Comparison of ENCODE assay signal across 22 mouse cellular contexts in the genomic region with DNA sequence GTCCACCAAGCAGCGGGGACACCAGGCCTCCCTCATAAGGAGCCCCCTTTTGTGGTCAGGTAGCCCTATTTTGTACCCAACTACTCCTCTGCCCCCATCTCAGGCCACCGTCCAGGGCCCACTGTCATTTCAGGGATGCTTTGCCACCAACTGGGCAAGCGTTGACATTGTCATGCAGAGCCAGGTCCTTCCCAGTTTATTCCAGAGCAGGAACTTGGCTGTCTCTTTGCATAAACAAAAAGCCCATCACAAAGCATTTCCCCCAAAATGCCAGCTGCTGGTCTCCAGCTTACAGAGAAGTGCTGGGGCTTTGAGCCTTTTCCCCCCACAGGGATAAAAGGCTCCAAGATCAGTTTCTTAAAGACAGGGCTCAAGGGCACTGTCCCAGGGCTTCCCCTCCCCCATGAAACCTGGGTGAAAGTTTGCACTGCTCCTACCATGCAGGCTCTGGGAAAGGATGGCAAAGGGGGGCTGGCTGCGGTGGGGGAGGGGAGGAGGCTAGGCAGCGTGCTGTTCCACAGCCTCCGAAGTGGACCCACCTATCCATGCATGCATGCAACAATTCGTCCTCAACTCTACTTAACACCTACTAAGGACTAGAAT.
DNase-seq lines count a peak whose midpoint lies in the region; ATAC-seq and TF ChIP-seq lines count a peak whose summit lies in the region.
"Had no signal": no experiment of that assay in that cellular context is flagged by ENCODE, and none has a peak within 500 bp of the region (broad histone marks: within the 10 kb centered on the region; RNA-seq: fewer than 3 reads in every experiment).

No protein-coding gene starts in this region.

- peak; percentile 80 for ATAC-seq in hindbrain, embryonic 16.5 days
- no peak for ATAC-seq in hindbrain, embryonic 11.5 days (ENCODE audit: low FRiP score)
- ATAC-seq in midbrain, embryonic 14.5 days (ENCODE audit: low FRiP score, low TSS enrichment) = no peak
- ATAC-seq in midbrain, embryonic 11.5 days (ENCODE audit: low FRiP score) = no peak
- ATAC-seq: activated CD4-positive, CD25-positive, alpha-beta regulatory T cell, adult 4 months; forebrain, embryonic 15.5 days; inflammation-experienced regulatory T-cells, adult 6 months; intestine, postnatal 0 days had no signal

- 0 out of 2 replicates have a peak overlapping the region, but pooled peaks have one; percentile 48 for H3K27ac ChIP-seq in hindbrain, embryonic 16.5 days (ENCODE audit: low read depth, low read length)
- no peak overlapping the region for H3K27ac ChIP-seq in hindbrain, embryonic 11.5 days (ENCODE audit: low read depth, low read length)
- no peak overlapping the region for H3K27ac ChIP-seq in midbrain, embryonic 14.5 days (replicated peaks; ENCODE audit: low read depth, low read length)
- H3K27ac ChIP-seq in midbrain, embryonic 11.5 days (ENCODE audit: low read depth, low read length) = no peak overlapping the region
- H3K27ac ChIP-seq: embryonic facial prominence, embryonic 15.5 days; forebrain, embryonic 10.5 days; forebrain, embryonic 15.5 days had no signal

- no peak for DNase-seq in hindbrain, embryonic 11.5 days (ENCODE audit: low spot score)
- peak; percentile 28 for DNase-seq in midbrain, embryonic 14.5 days
- DNase-seq in midbrain, embryonic 11.5 days (ENCODE audit: low spot score, missing footprints) = no peak
- peak; percentile 10 for DNase-seq in R1 (ENCODE audit: low read depth, low spot score)
- peak; percentile 34 for DNase-seq in brain, embryonic 14.5 days (ENCODE audit: low read depth)
- DNase-seq in urinary bladder, adult 18-20 months (ENCODE audit: low spot score in 2 of 2) = no peak
- no peak for DNase-seq in gastrocnemius, postnatal 4 days (ENCODE audit: low spot score in 2 of 2)
- DNase-seq: adrenal gland, adult 2 months; adrenal gland, postnatal 25 days; cerebellum, adult 2 months; gastrocnemius, postnatal 14 days; heart, postnatal 10 days; heart, postnatal 4 days had no signal

- H3K4me1 ChIP-seq in hindbrain, embryonic 16.5 days (ENCODE audit: control insufficient read depth, insufficient read depth, low read depth, low read length) = no peaks in the 10 kb centered on the region; the same call in 1 of the 2 replicates
- no peaks in the 10 kb centered on the region for H3K4me1 ChIP-seq in hindbrain, embryonic 11.5 days (replicated peaks; ENCODE audit: control insufficient read depth, insufficient read depth, low read length)
- H3K4me1 ChIP-seq in midbrain, embryonic 14.5 days (ENCODE audit: control insufficient read depth, insufficient read depth, low read length) = 0 out of 2 replicates have a peak, but pooled peaks cover 2% of the 10 kb centered on the region
- H3K4me1 ChIP-seq in midbrain, embryonic 11.5 days (ENCODE audit: control insufficient read depth, insufficient read depth, low read length) = peaks cover 3% of the 10 kb centered on the region; the same call in 1 of the 2 replicates

- no peaks in the 10 kb centered on the region for H3K36me3 ChIP-seq in hindbrain, embryonic 16.5 days (ENCODE audit: control insufficient read depth, insufficient read depth, low read length)
- no peaks in the 10 kb centered on the region for H3K36me3 ChIP-seq in hindbrain, embryonic 11.5 days (ENCODE audit: control insufficient read depth, insufficient read depth, low read length)
- no peaks in the 10 kb centered on the region for H3K36me3 ChIP-seq in midbrain, embryonic 14.5 days (ENCODE audit: control insufficient read depth, insufficient read depth, low read length)
- H3K36me3 ChIP-seq in midbrain, embryonic 11.5 days (ENCODE audit: control insufficient read depth, insufficient read depth, low read length) = no peaks in the 10 kb centered on the region
- H3K36me3 ChIP-seq: embryonic facial prominence, embryonic 15.5 days; forebrain, embryonic 10.5 days; forebrain, embryonic 15.5 days; G1E had no signal

- H3K4me3 ChIP-seq in hindbrain, embryonic 16.5 days (ENCODE audit: low read length) = no peak overlapping the region
- no peak overlapping the region for H3K4me3 ChIP-seq in hindbrain, embryonic 11.5 days (ENCODE audit: low read depth, low read length)
- no peak overlapping the region for H3K4me3 ChIP-seq in midbrain, embryonic 14.5 days (replicated peaks; ENCODE audit: low read depth, low read length)
- H3K4me3 ChIP-seq in midbrain, embryonic 11.5 days (ENCODE audit: low read depth, low read length) = no peak overlapping the region
- H3K4me3 ChIP-seq: embryonic facial prominence, embryonic 15.5 days; erythroblast, embryonic 14.5 days; forebrain, embryonic 10.5 days; forebrain, embryonic 15.5 days had no signal

- WGBS in hindbrain, embryonic 16.5 days = 24% methylated on average over 7 of the region's 7 CpGs
- 34% methylated on average over 7 of the region's 7 CpGs for WGBS in hindbrain, embryonic 11.5 days
- WGBS in midbrain, embryonic 14.5 days = 26% methylated on average over 7 of the region's 7 CpGs
- 35% methylated on average over 7 of the region's 7 CpGs for WGBS in midbrain, embryonic 11.5 days

- H3K9ac ChIP-seq in hindbrain, embryonic 16.5 days (ENCODE audit: low read depth, low read length) = no peak overlapping the region
- no peak overlapping the region for H3K9ac ChIP-seq in hindbrain, embryonic 11.5 days (ENCODE audit: low read depth, low read length)
- no peak overlapping the region for H3K9ac ChIP-seq in midbrain, embryonic 14.5 days (replicated peaks; ENCODE audit: low read length)
- no peak overlapping the region for H3K9ac ChIP-seq in midbrain, embryonic 11.5 days (ENCODE audit: low read length)
- H3K9ac ChIP-seq: embryonic facial prominence, embryonic 15.5 days; forebrain, embryonic 15.5 days had no signal

- TF ChIP-seq CTCF in brain, embryonic 14.5 days (IDR thresholded peaks at IDR 0.05; ENCODE audit: borderline replicate concordance, extremely low read depth, insufficient read depth, insufficient read length) = no peak

- no peaks in the 10 kb centered on the region for H3K9me3 ChIP-seq in hindbrain, embryonic 16.5 days (ENCODE audit: control insufficient read depth, low read length)
- H3K9me3 ChIP-seq in hindbrain, embryonic 11.5 days (ENCODE audit: control insufficient read depth, low read length) = no peaks in the 10 kb centered on the region
- H3K9me3 ChIP-seq in midbrain, embryonic 14.5 days (ENCODE audit: control insufficient read depth, low read length) = no peaks in the 10 kb centered on the region
- H3K9me3 ChIP-seq in midbrain, embryonic 11.5 days (ENCODE audit: control insufficient read depth, low read length) = no peaks in the 10 kb centered on the region
- H3K9me3 ChIP-seq: embryonic facial prominence, embryonic 15.5 days; forebrain, embryonic 10.5 days; forebrain, embryonic 15.5 days had no signal

- TF ChIP-seq POLR2A in brain, embryonic 14.5 days (IDR thresholded peaks at IDR 0.05; ENCODE audit: borderline replicate concordance, extremely low read depth, insufficient read depth, insufficient read length, poor library complexity, severe bottlenecking) = no peak

- H3K4me2 ChIP-seq in hindbrain, embryonic 16.5 days (ENCODE audit: low read length) = no peak overlapping the region
- H3K4me2 ChIP-seq in hindbrain, embryonic 11.5 days (replicated peaks; ENCODE audit: low read depth, low read length) = no peak overlapping the region
- no peak overlapping the region for H3K4me2 ChIP-seq in midbrain, embryonic 14.5 days (ENCODE audit: low read length)
- no peak overlapping the region for H3K4me2 ChIP-seq in midbrain, embryonic 11.5 days
- H3K4me2 ChIP-seq: embryonic facial prominence, embryonic 15.5 days; forebrain, embryonic 15.5 days had no signal

- no peaks in the 10 kb centered on the region for H3K27me3 ChIP-seq in hindbrain, embryonic 16.5 days (replicated peaks; ENCODE audit: control insufficient read depth, insufficient read depth, low read length)
- no peaks in the 10 kb centered on the region for H3K27me3 ChIP-seq in hindbrain, embryonic 11.5 days (ENCODE audit: control insufficient read depth, insufficient read depth, low read length)
- H3K27me3 ChIP-seq in midbrain, embryonic 14.5 days (ENCODE audit: control insufficient read depth, insufficient read depth, low read length) = no peaks in the 10 kb centered on the region
- H3K27me3 ChIP-seq in midbrain, embryonic 11.5 days (ENCODE audit: control insufficient read depth, insufficient read depth, low read length) = no peaks in the 10 kb centered on the region
- H3K27me3 ChIP-seq: embryonic facial prominence, embryonic 15.5 days; forebrain, embryonic 15.5 days had no signal

Comparison
In these comparisons a context has a peak if more than half of its experiments do, and no peak if none do; other contexts are left out.
1. DNase-seq: peak in midbrain, embryonic 14.5 days (single experiment), R1 (single experiment) and brain, embryonic 14.5 days (single experiment); none in hindbrain, embryonic 11.5 days (single experiment), midbrain, embryonic 11.5 days (single experiment), urinary bladder, adult 18-20 months (0 of 2) and gastrocnemius, postnatal 4 days (0 of 2).